In the genomic region with DNA sequence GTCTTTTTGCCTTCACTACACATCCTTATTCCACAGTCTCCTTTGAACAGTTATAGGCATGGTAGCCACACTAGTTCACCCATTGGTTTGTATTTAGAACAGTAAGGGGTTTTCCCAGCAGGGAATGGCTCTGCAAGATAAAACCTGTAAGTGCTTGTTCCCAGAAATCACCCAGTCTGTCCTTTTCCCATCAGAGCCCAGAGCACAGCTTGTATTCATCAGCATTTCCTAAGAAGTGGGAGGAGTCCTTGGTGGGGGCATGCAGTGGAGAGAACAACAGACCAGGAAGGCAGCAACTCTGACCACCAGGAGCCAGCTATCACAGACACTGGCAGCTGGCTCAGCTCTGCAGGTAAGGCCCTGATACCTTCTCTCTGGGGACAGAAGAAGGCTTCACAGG, we compare ENCODE assay signal across 21 mouse cellular contexts. TPM values are rescaled to one million over a fixed set of nuclear protein-coding genes. Genes with fewer than 3 reads are reported as not detected.
DNase-seq lines count a peak whose midpoint lies in the region; ATAC-seq and TF ChIP-seq lines count a peak whose summit lies in the region.
"Had no signal": no experiment of that assay in that cellular context is flagged by ENCODE, and none has a peak within 500 bp of the region (broad histone marks: within the 10 kb centered on the region; RNA-seq: fewer than 3 reads in every experiment).

Gene Serpina3i (plus strand): TSS at position 260 of the 400 bp plus-strand sequence.

- TF ChIP-seq CTCF in E14TG2a.4 (conservative IDR thresholded peaks at IDR 0.05; ENCODE audit: low read length) = no peak

- 0 out of 2 replicates have a peak, but pooled peaks have one; percentile 9 for ATAC-seq in liver, embryonic 16.5 days (ENCODE audit: low read depth)
- ATAC-seq: intestine, postnatal 0 days; midbrain, embryonic 13.5 days had no signal

- no peak within 1 kb of the TSS for H3K9ac ChIP-seq in liver, embryonic 16.5 days (ENCODE audit: low read depth, low read length)
- H3K9ac ChIP-seq: heart, embryonic 13.5 days; hindbrain, embryonic 14.5 days; limb, embryonic 13.5 days; lung, embryonic 14.5 days; midbrain, embryonic 13.5 days had no signal

- no peak within 1 kb of the TSS for H3K4me3 ChIP-seq in liver, embryonic 16.5 days (ENCODE audit: low read depth, low read length)
- peak within 1 kb of the TSS; percentile 61 for H3K4me3 ChIP-seq in E14TG2a.4 (replicated peaks; ENCODE audit: low read length)
- no peak within 1 kb of the TSS for H3K4me3 ChIP-seq in embryonic facial prominence, embryonic 10.5 days
- H3K4me3 ChIP-seq in midbrain, embryonic 10.5 days = no peak within 1 kb of the TSS
- H3K4me3 ChIP-seq: heart, embryonic 13.5 days; limb, embryonic 13.5 days; midbrain, embryonic 13.5 days; myocyte had no signal

- no peaks in the 10 kb centered on the region for H3K27me3 ChIP-seq in liver, embryonic 16.5 days (ENCODE audit: control insufficient read depth, insufficient read depth, low read depth, low read length)
- no peaks in the 10 kb centered on the region for H3K27me3 ChIP-seq in E14TG2a.4 (ENCODE audit: insufficient read depth, low read length)
- H3K27me3 ChIP-seq in embryonic facial prominence, embryonic 10.5 days (replicated peaks; ENCODE audit: low read depth, poor library complexity, severe bottlenecking) = no peaks in the 10 kb centered on the region
- H3K27me3 ChIP-seq in midbrain, embryonic 10.5 days (ENCODE audit: low read depth, poor library complexity, severe bottlenecking) = no peaks in the 10 kb centered on the region
- H3K27me3 ChIP-seq: heart, embryonic 13.5 days; limb, embryonic 13.5 days; midbrain, embryonic 13.5 days had no signal

- H3K9me3 ChIP-seq in liver, embryonic 16.5 days (replicated peaks; ENCODE audit: control insufficient read depth, low read length) = no peaks in the 10 kb centered on the region
- H3K9me3 ChIP-seq in E14TG2a.4 (ENCODE audit: low read length) = peaks cover 13% of the 10 kb centered on the region; the same call in 1 of the 2 replicates
- H3K9me3 ChIP-seq in embryonic facial prominence, embryonic 10.5 days = no peaks in the 10 kb centered on the region
- no peaks in the 10 kb centered on the region for H3K9me3 ChIP-seq in midbrain, embryonic 10.5 days (replicated peaks)
- H3K9me3 ChIP-seq: heart, embryonic 13.5 days; limb, embryonic 13.5 days; midbrain, embryonic 13.5 days had no signal

- peak; percentile 21 for DNase-seq in embryo, embryonic 10 days (ENCODE audit: low spot score)
- DNase-seq in embryo, embryonic 9.5 days (ENCODE audit: extremely low spot score) = no peak
- DNase-seq in liver = no peak
- peak; percentile 15 for DNase-seq in embryonic facial prominence, embryonic 10.5 days (ENCODE audit: low spot score)
- DNase-seq in urinary bladder, adult 2 months (ENCODE audit: low spot score) = no peak
- DNase-seq in midbrain, embryonic 10.5 days (ENCODE audit: low spot score) = no peak
- DNase-seq: adrenal gland, postnatal 25 days; cerebellum, postnatal 10 days; gastrocnemius, postnatal 25 days; layer of hippocampus, postnatal 36 days; lung, embryonic 14.5 days had no signal

- H3K4me1 ChIP-seq in liver, embryonic 16.5 days (ENCODE audit: control insufficient read depth, low read depth, low read length) = no peaks in the 10 kb centered on the region
- peaks cover 46% of the 10 kb centered on the region for H3K4me1 ChIP-seq in E14TG2a.4 (replicated peaks; ENCODE audit: low read depth, low read length)
- peaks cover 10% of the 10 kb centered on the region for H3K4me1 ChIP-seq in embryonic facial prominence, embryonic 10.5 days
- H3K4me1 ChIP-seq in midbrain, embryonic 10.5 days = peaks cover 13% of the 10 kb centered on the region

- no peaks in the 10 kb centered on the region for H3K36me3 ChIP-seq in liver, embryonic 16.5 days (ENCODE audit: control insufficient read depth, insufficient read depth)
- peaks cover 17% of the 10 kb centered on the region; the same call in 1 of the 2 replicates for H3K36me3 ChIP-seq in E14TG2a.4 (ENCODE audit: insufficient read depth, low read length)
- no peaks in the 10 kb centered on the region for H3K36me3 ChIP-seq in embryonic facial prominence, embryonic 10.5 days (replicated peaks)
- no peaks in the 10 kb centered on the region for H3K36me3 ChIP-seq in midbrain, embryonic 10.5 days
- H3K36me3 ChIP-seq: heart, embryonic 13.5 days; limb, embryonic 13.5 days; midbrain, embryonic 13.5 days had no signal

- no peak within 1 kb of the TSS for H3K27ac ChIP-seq in liver, embryonic 16.5 days (ENCODE audit: low read length)
- H3K27ac ChIP-seq in embryonic facial prominence, embryonic 10.5 days (replicated peaks) = no peak within 1 kb of the TSS
- no peak within 1 kb of the TSS for H3K27ac ChIP-seq in midbrain, embryonic 10.5 days (replicated peaks)
- H3K27ac ChIP-seq: heart, embryonic 13.5 days; hindbrain, embryonic 14.5 days; limb, embryonic 13.5 days; midbrain, embryonic 13.5 days had no signal

- no peak within 1 kb of the TSS for H3K4me2 ChIP-seq in liver, embryonic 16.5 days (ENCODE audit: low read depth, low read length)
- H3K4me2 ChIP-seq: heart, embryonic 13.5 days; hindbrain, embryonic 14.5 days; limb, embryonic 13.5 days; lung, embryonic 14.5 days; midbrain, embryonic 13.5 days had no signal

RNA-seq across cellular contexts. Expression of gene Serpina3i, which starts in this region (rescaled TPM):
- polyA plus RNA-seq in liver, embryonic 16.5 days (2015; fragmentation: Nextera tagmentation; extraction: Ambion mirVana) = 0.16 and 0.35 TPM in 2 replicates
- polyA plus RNA-seq in embryonic facial prominence, embryonic 10.5 days (2016; fragmentation: Nextera tagmentation; extraction: Ambion mirVana) = 0.23 and 0.24 TPM in 2 replicates
- 0.36 and 0.38 TPM in 2 replicates for polyA plus RNA-seq in urinary bladder, adult 2 months (2012; rRNA removed)
- polyA plus RNA-seq in midbrain, embryonic 10.5 days (2016; fragmentation: Nextera tagmentation; extraction: Ambion mirVana) = not detected in 2 replicates
- polyA plus RNA-seq: frontal cortex, adult 2 months; intestine, postnatal 0 days; lung, embryonic 14.5 days; midbrain, embryonic 13.5 days; myocyte; stomach, embryonic 14.5 days had no signal

Comparison
In these comparisons a context has a peak if more than half of its experiments do, and no peak if none do; other contexts are left out.
1. Peak in ATAC-seq in liver, embryonic 16.5 days; RNA of the gene not detected or under 1 TPM.
2. Peak in DNase-seq in embryonic facial prominence, embryonic 10.5 days; RNA of the gene not detected or under 1 TPM.